Mouse (Mus musculus) liver, adult 2 months (tissue): ENCODE data around the gene Ptprn2.

Experiments
- CTCF ChIP-seq: fragments of 200-500 bp; IDR thresholded peaks from 2 replicates; pipeline ENCODE4 v1.5.1; 2011; ENCODE audit warnings: low read depth, low read length, control low read depth
- POLR2A ChIP-seq: fragments of 200-500 bp; IDR thresholded peaks from 2 replicates; pipeline ENCODE4 v1.6.1; 2011; ENCODE audit warnings: low read length, control low read depth; ENCODE audit not compliant: insufficient read depth; ENCODE audit errors: extremely low read depth

DNA sequence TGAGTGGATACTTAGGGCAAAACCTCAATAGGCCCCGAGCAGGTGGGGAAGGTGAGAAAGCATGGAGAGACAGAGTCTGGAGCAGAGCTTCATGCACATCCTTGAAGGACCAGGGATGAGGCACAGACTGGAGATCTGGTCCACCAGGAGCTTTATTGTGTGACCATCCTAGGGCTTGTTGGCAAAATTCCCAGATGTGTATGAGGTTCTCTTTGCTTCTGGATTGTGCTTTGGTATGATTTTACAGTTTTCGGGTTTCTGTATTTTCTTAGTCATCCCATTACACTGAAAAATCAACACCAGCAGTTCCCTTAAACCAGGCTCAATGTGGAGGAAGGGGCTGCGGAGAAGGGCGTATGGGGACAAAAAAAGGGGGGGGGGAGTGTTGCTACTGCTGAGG, 621.2 kb downstream of the Ptprn2 start:
- TF ChIP-seq POLR2A (no peak), CTCF (no peak)
